Mouse (Mus musculus): ENCODE measurements around the gene G6pc. TPM values are rescaled to one million over a fixed set of nuclear protein-coding genes. Genes with fewer than 3 reads are reported as not detected.

Gene G6pc
- polyA plus RNA-seq, 1 experiment from 2014 or later = not detected

GRCm38 (mm10) chr11:101420148-101420547 lies 52.8 kb downstream of the G6pc start:
- Histone ChIP-seq H3K27ac (no peak overlapping the region), H3K4me3 (replicated peaks) (no peak overlapping the region), H3K4me2 (no peak overlapping the region), H3K4me1 (peaks cover 18% of the 10 kb centered on the region), H3K27me3 (peaks cover 11% of the 10 kb centered on the region), H3K9ac (no peak overlapping the region), H3K36me3 (replicated peaks) (no peaks in the 10 kb centered on the region), H3K9me3 (no peaks in the 10 kb centered on the region)
- 90% methylated on average over 5 of the region's 5 CpGs for WGBS
- ATAC-seq (ENCODE audit: low FRiP score) = no peak

GRCm38 (mm10) chr11:101424105-101424851 lies 56.9 kb downstream of the G6pc start, which contains the start of gene Gm27029:
TSS of gene Gm27029 (minus strand) at chr11:101424796.
- Histone ChIP-seq H3K4me2 (peak within 1 kb of the TSS; percentile 98), H3K9ac (peak within 1 kb of the TSS; percentile 88), H3K4me1 (peaks cover 30% of the 10 kb centered on the region), H3K27me3 (peaks cover 11% of the 10 kb centered on the region), H3K4me3 (replicated peaks) (peak within 1 kb of the TSS; percentile 99), H3K36me3 (replicated peaks) (peaks cover under 1% of the 10 kb centered on the region; the same call in 1 of the 2 replicates), H3K27ac (peak within 1 kb of the TSS; percentile 89), H3K9me3 (no peaks in the 10 kb centered on the region)
- WGBS = 5% methylated on average over 23 of the region's 23 CpGs
- peak; percentile 36 for ATAC-seq (ENCODE audit: low FRiP score)

- WGBS = under 1% methylated on average over 81 of the region's 81 CpGs
- Histone ChIP-seq H3K4me1 (peaks cover 30% of the 10 kb centered on the region), H3K4me2 (peak within 1 kb of the TSS; percentile 98), H3K27ac (peak within 1 kb of the TSS; percentile 89), H3K9me3 (no peaks in the 10 kb centered on the region), H3K27me3 (peaks cover 11% of the 10 kb centered on the region), H3K36me3 (replicated peaks) (peaks cover 9% of the 10 kb centered on the region), H3K4me3 (replicated peaks) (peak within 1 kb of the TSS; percentile 99), H3K9ac (peak within 1 kb of the TSS; percentile 88)
- peak; percentile 93 for ATAC-seq (ENCODE audit: low FRiP score)
Observed at GRCm38 (mm10) chr11:101424925-101425813, 57.8 kb downstream of the G6pc start, which contains the start of the genes Rundc1 and Ptges3l. TSS of gene Rundc1 (plus strand) at chr11:101425085. TSS of gene Ptges3l (minus strand) at chr11:101425333.

GRCm38 (mm10) chr11:101426165-101426564 lies 58.8 kb downstream of the G6pc start:
- H3K27ac ChIP-seq = no peak overlapping the region
- H3K4me3 ChIP-seq (replicated peaks) = peak overlapping the region; percentile 99
- H3K36me3 ChIP-seq (replicated peaks) = peaks cover 19% of the 10 kb centered on the region
- peaks cover 30% of the 10 kb centered on the region for H3K4me1 ChIP-seq
- peaks cover 11% of the 10 kb centered on the region for H3K27me3 ChIP-seq
- peak overlapping the region; percentile 88; the same call in 1 of the 2 replicates for H3K9ac ChIP-seq
- H3K9me3 ChIP-seq = no peaks in the 10 kb centered on the region
- no peak for ATAC-seq (ENCODE audit: low FRiP score)
- 71% methylated on average over 8 of the region's 8 CpGs for WGBS
- peak overlapping the region; percentile 98 for H3K4me2 ChIP-seq

Small RNA genes lying within 50 kb of the gene (microRNA-seq; reads per million reads assigned to microRNA genes)
- gene Gm25593 = not detected
- gene Mir6929 = not detected

Other genes starting within 250 kb of the G6pc start
- 18.6 and 19.3 TPM in 2 replicates for gene Retreg3, start 247.7 kb upstream of the G6pc start, polyA plus RNA-seq (2016; fragmentation: Nextera tagmentation; extraction: Ambion mirVana)
- gene Tubg1, start 247.6 kb upstream of the G6pc start, polyA plus RNA-seq (2016; fragmentation: Nextera tagmentation; extraction: Ambion mirVana) = 103 and 108 TPM in 2 replicates
- 7.6 and 8.3 TPM in 2 replicates for gene Tubg2, start 211.7 kb upstream of the G6pc start, polyA plus RNA-seq (2016; fragmentation: Nextera tagmentation; extraction: Ambion mirVana)
- 0.46 and 0.57 TPM in 2 replicates for gene Cntnap1, start 197.0 kb upstream of the G6pc start, polyA plus RNA-seq (2016; fragmentation: Nextera tagmentation; extraction: Ambion mirVana)
- 9.2 and 9.6 TPM in 2 replicates for gene Plekhh3, start 196.2 kb upstream of the G6pc start, polyA plus RNA-seq (2016; fragmentation: Nextera tagmentation; extraction: Ambion mirVana)
- gene Ccr10, start 192.1 kb upstream of the G6pc start, polyA plus RNA-seq (2016; fragmentation: Nextera tagmentation; extraction: Ambion mirVana) = 0.10 TPM in 1 of 2 replicates, not detected in the other
- 11.1 and 12.5 TPM in 2 replicates for gene Ezh1, start 141.1 kb upstream of the G6pc start, polyA plus RNA-seq (2016; fragmentation: Nextera tagmentation; extraction: Ambion mirVana)
- gene Ramp2, start 121.5 kb upstream of the G6pc start, polyA plus RNA-seq (2016; fragmentation: Nextera tagmentation; extraction: Ambion mirVana) = 43.7 and 49.6 TPM in 2 replicates
- gene Vps25, start 113.9 kb upstream of the G6pc start, polyA plus RNA-seq (2016; fragmentation: Nextera tagmentation; extraction: Ambion mirVana) = 90.4 and 93.1 TPM in 2 replicates
- 5.7 and 7.5 TPM in 2 replicates for gene Wnk4, start 107.0 kb upstream of the G6pc start, polyA plus RNA-seq (2016; fragmentation: Nextera tagmentation; extraction: Ambion mirVana)
- gene Cntd1, start 88.5 kb upstream of the G6pc start, polyA plus RNA-seq (2016; fragmentation: Nextera tagmentation; extraction: Ambion mirVana) = 1.6 TPM in 2 replicates
- gene Coa3, start 88.4 kb upstream of the G6pc start, polyA plus RNA-seq (2016; fragmentation: Nextera tagmentation; extraction: Ambion mirVana) = 178 and 183 TPM in 2 replicates
- gene Becn1, start 65.3 kb upstream of the G6pc start, polyA plus RNA-seq (2016; fragmentation: Nextera tagmentation; extraction: Ambion mirVana) = 164 and 169 TPM in 2 replicates
- gene Psme3, start 51.3 kb upstream of the G6pc start, polyA plus RNA-seq (2016; fragmentation: Nextera tagmentation; extraction: Ambion mirVana) = 182 and 189 TPM in 2 replicates
- gene Aoc2, start 42.5 kb upstream of the G6pc start, polyA plus RNA-seq (2016; fragmentation: Nextera tagmentation; extraction: Ambion mirVana) = 2.9 and 3.1 TPM in 2 replicates
- gene Aoc3, start 37.0 kb upstream of the G6pc start, polyA plus RNA-seq (2016; fragmentation: Nextera tagmentation; extraction: Ambion mirVana) = not detected in 2 replicates
- gene Aarsd1, start 50.1 kb downstream of the G6pc start, polyA plus RNA-seq (2016; fragmentation: Nextera tagmentation; extraction: Ambion mirVana) = 94.3 and 98.7 TPM in 2 replicates
- gene Gm27029, start 57.2 kb downstream of the G6pc start, polyA plus RNA-seq (2016; fragmentation: Nextera tagmentation; extraction: Ambion mirVana) = 5.8 and 6.5 TPM in 2 replicates
- gene Rundc1, start 57.5 kb downstream of the G6pc start, polyA plus RNA-seq (2016; fragmentation: Nextera tagmentation; extraction: Ambion mirVana) = 27.3 and 27.8 TPM in 2 replicates
- gene Ptges3l, start 57.8 kb downstream of the G6pc start, polyA plus RNA-seq (2016; fragmentation: Nextera tagmentation; extraction: Ambion mirVana) = 2.1 and 2.5 TPM in 2 replicates
- gene Rpl27, start 74.7 kb downstream of the G6pc start, polyA plus RNA-seq (2016; fragmentation: Nextera tagmentation; extraction: Ambion mirVana) = 354 and 378 TPM in 2 replicates
- 2.2 TPM in 2 replicates for gene Ifi35, start 80.8 kb downstream of the G6pc start, polyA plus RNA-seq (2016; fragmentation: Nextera tagmentation; extraction: Ambion mirVana)
- 101 and 105 TPM in 2 replicates for gene Rnd2, start 97.4 kb downstream of the G6pc start, polyA plus RNA-seq (2016; fragmentation: Nextera tagmentation; extraction: Ambion mirVana)
- 62.9 and 65.4 TPM in 2 replicates for gene Vat1, start 98.7 kb downstream of the G6pc start, polyA plus RNA-seq (2016; fragmentation: Nextera tagmentation; extraction: Ambion mirVana)
- 24.3 TPM in 2 replicates for gene Brca1, start 184.4 kb downstream of the G6pc start, polyA plus RNA-seq (2016; fragmentation: Nextera tagmentation; extraction: Ambion mirVana)
- 118 and 134 TPM in 2 replicates for gene Nbr1, start 184.6 kb downstream of the G6pc start, polyA plus RNA-seq (2016; fragmentation: Nextera tagmentation; extraction: Ambion mirVana)
- 1.8 and 3.0 TPM in 2 replicates for gene Tmem106a, start 214.7 kb downstream of the G6pc start, polyA plus RNA-seq (2016; fragmentation: Nextera tagmentation; extraction: Ambion mirVana)
- not detected in 2 replicates for gene Gm11634, start 231.7 kb downstream of the G6pc start, polyA plus RNA-seq (2016; fragmentation: Nextera tagmentation; extraction: Ambion mirVana)